Mouse (Mus musculus): ENCODE data around the gene Pidd1. TPM values are rescaled to one million over a fixed set of nuclear protein-coding genes. Genes with fewer than 3 reads are reported as not detected.
"Not testable (repeated sequence)": the region's sequence is repeated elsewhere in the genome, so short reads cannot be mapped to it uniquely, and the experiment has no call there.

The Pidd1 gene
- polyA plus RNA-seq, 1 experiment: 7.1 TPM

DNA sequence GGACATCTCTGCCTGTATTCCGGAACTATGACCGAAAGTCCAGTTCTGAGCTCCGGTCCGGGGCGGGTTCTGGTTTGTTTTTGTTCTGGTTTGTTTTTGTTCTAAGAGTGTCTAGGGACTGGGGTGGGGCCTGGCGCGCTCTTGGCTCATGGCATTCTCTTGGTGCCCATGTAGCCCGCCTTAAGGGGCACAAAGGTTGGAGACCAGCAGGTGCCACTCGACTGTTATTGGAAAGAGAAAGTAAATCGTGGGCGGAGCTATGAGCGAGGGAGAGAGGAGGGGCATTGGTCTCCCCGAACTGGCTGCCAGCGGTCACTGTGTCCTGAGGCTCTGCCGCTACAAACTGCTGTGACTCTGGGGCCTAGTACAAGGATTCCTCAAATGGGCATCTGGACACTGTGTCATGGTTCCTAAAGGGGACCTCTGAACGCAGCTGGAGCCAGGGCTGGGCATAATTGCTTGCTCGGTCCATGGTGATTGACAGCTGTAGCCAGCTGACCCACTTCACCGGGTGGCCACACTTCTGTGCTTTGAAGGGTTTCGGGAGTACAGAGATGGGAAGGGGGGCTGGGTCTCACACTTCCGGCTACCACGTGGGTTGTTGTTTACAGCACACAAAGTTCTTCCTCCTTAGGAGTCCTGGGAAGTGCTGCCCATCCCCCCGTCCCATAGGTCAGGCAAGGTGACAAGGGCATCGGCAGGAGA, 11.9 kb upstream of the Pidd1 start:
- TF ChIP-seq POLR2A (IDR thresholded peaks at IDR 0.05; ENCODE audit: borderline replicate concordance, extremely low read depth, low read depth, low read length) (peak; percentile 62; the same call in 1 of the 2 replicates), CTCF (IDR thresholded peaks at IDR 0.05; ENCODE audit: insufficient read depth, low read length) (no peak)
- Histone ChIP-seq H3K4me3 (replicated peaks; ENCODE audit: extremely low read depth, low read depth, low read length) (peak overlapping the region; percentile 97), H3K4me1 (ENCODE audit: control insufficient read depth, insufficient read depth, low read length) (peaks cover 22% of the 10 kb centered on the region)
- under 1% methylated on average over 23 of the region's 23 CpGs for WGBS
- peak; percentile 83 for DNase-seq

DNA sequence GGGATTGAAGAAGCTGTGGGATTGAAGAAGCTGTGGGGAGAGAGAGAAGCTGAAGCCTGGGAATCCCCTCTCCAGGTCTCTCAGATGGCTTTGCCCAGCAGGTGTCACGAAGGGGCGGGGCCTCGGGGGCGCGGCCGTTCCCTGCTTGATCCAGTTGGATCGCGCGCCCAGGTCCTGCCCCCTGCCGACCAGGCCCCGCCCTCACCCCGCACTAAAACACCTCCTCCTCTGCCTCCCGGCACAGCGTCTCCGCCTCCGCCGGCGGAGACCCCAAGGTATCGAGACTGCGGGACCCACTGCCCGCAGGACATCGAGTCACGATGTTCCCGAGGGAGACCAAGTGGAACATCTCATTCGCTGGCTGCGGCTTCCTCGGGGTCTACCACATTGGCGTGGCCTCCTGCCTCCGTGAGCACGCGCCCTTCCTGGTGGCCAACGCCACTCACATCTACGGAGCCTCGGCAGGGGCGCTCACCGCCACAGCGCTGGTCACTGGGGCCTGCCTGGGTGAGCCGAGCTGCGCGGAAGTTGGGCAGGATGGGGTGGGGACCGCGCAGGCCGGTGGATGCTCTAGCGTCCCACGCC, 11.2 kb upstream of the Pidd1 start, which contains the start of gene Pnpla2:
Pnpla2 (plus strand) TSS at position 232 of the 585 bp plus-strand sequence.
- under 1% methylated on average over 45 of the region's 45 CpGs for WGBS
- DNase-seq: peak; percentile 93
- peak within 1 kb of the TSS; percentile 97 for H3K4me3 ChIP-seq (replicated peaks; ENCODE audit: extremely low read depth, low read depth, low read length)

DNA sequence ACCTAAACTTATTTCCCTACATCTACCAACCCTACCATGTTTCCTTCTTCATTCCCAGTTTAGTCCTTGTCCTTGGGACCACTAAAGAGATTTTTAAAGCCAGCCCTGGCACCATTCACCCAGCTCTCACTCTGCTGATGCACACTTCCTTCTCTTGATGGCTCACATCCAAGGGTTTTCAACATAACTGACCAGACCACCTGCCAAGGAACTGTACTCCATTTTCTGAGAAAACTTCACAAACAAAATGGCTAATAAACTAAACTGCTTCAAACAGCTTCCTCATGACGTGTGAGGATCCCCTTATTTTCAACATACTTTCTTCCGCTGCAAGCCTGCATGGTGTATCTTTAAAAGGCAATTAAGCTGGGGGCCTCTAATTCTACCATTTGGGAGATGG, 9.8 kb upstream of the Pidd1 start:
- Histone ChIP-seq H3K4me3 (replicated peaks; ENCODE audit: extremely low read depth, low read depth, low read length) (no peak overlapping the region), H3K4me1 (ENCODE audit: control insufficient read depth, insufficient read depth, low read length) (peaks cover 12% of the 10 kb centered on the region)
- TF ChIP-seq POLR2A (IDR thresholded peaks at IDR 0.05; ENCODE audit: borderline replicate concordance, extremely low read depth, low read depth, low read length) (no peak), CTCF (IDR thresholded peaks at IDR 0.05; ENCODE audit: insufficient read depth, low read length) (no peak)
- no peak for DNase-seq
- 45% methylated on average over 2 of the region's 2 CpGs for WGBS

More for the DNA sequence above, 11.2 kb upstream of the Pidd1 start, which contains the start of gene Pnpla2:
- no peak for TF ChIP-seq CTCF (IDR thresholded peaks at IDR 0.05; ENCODE audit: insufficient read depth, low read length)
- peak; percentile 99 for TF ChIP-seq POLR2A (IDR thresholded peaks at IDR 0.05; ENCODE audit: borderline replicate concordance, extremely low read depth, low read depth, low read length)
- H3K4me1 ChIP-seq (ENCODE audit: control insufficient read depth, insufficient read depth, low read length): peaks cover 17% of the 10 kb centered on the region

DNA sequence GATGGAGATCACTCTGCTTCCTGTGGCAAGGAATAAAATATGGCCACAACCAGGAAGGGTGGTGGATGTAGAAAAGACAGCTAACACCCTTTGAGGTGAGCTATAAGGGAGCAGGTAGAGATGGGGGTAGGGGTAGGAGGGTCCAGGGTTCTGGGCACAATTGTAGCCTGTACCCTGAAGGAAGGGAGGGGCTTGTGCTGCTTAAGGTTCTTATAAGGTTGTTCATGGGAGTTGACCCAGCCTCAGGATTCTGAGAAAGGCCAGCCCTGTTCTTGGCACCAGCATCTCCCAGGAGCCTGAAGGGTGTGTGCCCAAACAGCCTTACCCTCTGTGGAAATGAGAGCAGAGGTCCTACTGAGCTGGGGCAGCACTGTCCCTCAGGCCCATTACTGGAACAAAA, 8.1 kb upstream of the Pidd1 start:
- TF ChIP-seq CTCF (IDR thresholded peaks at IDR 0.05; ENCODE audit: insufficient read depth, low read length) (no peak), POLR2A (IDR thresholded peaks at IDR 0.05; ENCODE audit: borderline replicate concordance, extremely low read depth, low read depth, low read length) (no peak)

DNA sequence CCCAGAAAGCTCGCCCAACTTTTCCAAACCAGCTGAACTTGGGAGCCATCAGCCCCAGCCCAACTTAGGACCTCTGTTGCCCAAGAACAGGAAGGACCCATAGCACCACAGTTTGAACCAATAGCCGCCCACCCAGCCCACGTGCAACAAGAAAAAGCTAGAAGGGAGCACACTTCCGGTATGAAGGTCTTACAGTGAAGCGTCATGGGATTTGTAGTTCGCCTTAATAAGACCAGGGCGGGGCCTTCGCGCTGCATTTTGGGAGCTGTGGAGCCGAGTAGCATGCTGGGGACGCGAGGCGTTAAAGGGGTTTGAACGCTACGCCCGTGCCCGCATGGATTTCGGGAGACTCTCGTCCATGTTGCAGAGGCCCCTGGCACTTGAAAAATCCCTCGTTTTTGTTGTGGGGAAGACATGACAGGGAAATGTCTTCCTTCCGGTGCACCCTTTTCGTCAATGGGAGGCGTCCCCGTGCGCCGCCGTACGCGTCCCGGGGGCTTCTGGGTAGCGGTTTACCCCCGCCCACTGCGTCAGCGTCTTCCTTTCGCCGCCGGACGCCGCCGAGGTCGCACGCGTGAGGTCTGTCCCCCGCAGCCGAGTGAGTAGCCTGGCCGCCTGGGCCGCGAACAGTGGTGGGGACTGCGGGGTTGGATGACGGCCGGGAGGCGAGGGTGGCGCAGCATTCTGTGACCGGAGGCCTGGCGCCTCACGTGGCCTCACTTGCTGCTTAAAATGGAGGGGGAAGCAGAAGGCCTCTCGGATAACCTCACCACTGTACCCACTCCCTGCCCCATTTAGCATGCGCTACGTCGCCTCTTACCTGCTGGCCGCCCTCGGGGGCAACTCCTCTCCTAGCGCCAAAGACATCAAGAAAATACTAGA, 3.5 kb upstream of the Pidd1 start, which contains the start of gene Rplp2:
Rplp2 (plus strand) TSS at position 261 of the 882 bp plus-strand sequence.
- under 1% methylated on average over 63 of the region's 63 CpGs for WGBS

More for the DNA sequence above, 8.1 kb upstream of the Pidd1 start:
- peaks cover 14% of the 10 kb centered on the region for H3K4me1 ChIP-seq (ENCODE audit: control insufficient read depth, insufficient read depth, low read length)
- no peak overlapping the region for H3K4me3 ChIP-seq (replicated peaks; ENCODE audit: extremely low read depth, low read depth, low read length)
- no peak for DNase-seq

DNA sequence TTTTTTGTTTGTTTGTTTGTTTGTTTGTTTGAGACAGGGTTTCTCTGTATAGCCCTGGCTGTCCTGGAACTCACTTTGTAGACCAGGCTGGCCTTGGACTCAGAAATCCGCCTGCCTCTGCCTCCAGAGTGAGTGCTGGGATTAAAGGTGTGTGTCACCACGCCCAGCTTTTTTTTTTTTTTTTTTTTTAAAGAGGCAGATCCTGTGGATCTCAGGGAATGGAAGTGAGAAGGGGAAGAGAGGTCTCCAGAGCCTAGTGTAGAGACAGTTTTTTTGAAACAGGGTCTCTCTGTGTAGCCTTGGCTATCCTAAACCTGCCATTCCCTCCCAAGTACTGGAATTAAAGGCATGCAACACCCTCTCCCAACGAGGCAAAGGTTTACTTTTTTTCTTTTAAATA, 2.5 kb upstream of the Pidd1 start:
- not testable (repeated sequence) for H3K4me3 ChIP-seq (replicated peaks; ENCODE audit: extremely low read depth, low read depth, low read length); DNase-seq
- whole genome bisulfite sequencing: 67% methylated on average over 3 of the region's 3 CpGs

More for the DNA sequence above, 3.5 kb upstream of the Pidd1 start, which contains the start of gene Rplp2:
- TF ChIP-seq CTCF (IDR thresholded peaks at IDR 0.05; ENCODE audit: insufficient read depth, low read length): no peak
- TF ChIP-seq POLR2A (IDR thresholded peaks at IDR 0.05; ENCODE audit: borderline replicate concordance, extremely low read depth, low read depth, low read length): peak; percentile 90
- Histone ChIP-seq H3K4me3 (replicated peaks; ENCODE audit: extremely low read depth, low read depth, low read length) (peak within 1 kb of the TSS; percentile 98), H3K4me1 (ENCODE audit: control insufficient read depth, insufficient read depth, low read length) (peaks cover 8% of the 10 kb centered on the region; the same call in 1 of the 2 replicates)
- DNase-seq: peak; percentile 95

DNA sequence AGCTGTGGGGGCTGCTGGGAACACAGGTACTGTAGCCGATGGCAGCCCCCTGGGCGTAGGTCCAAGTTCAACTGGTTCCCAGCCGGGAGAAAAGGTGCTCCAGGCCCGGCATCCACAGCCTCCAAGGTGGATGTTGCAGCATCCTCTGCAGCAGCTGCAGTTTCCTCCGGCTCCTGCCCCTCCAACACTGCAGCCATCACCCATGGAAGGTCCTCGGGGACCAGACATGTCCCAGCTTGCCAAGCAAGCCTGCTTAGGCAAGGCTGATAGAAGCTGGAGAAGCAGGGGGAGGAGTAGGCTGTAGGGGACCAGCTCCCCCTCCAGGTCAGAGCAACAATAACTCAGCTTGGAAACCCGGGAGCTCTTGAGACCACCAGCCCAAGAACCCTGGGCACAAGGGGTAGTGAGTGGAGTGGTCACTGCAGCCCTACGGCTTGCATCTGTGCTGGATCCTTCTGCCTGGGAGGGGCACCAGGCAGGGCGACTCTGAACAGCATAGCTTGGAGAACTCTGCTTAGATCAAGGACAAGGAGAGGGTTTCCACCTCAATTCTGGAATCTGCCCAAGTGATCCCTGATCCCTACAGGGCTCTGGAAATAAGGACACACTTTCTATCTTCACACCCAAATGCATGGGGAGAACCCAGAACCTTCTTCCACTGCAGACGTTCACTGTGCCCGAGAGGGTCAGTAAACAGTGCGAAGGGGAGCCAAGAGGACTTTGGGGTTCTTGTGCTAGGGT, 574 bp downstream of the Pidd1 start:
- TF ChIP-seq CTCF (IDR thresholded peaks at IDR 0.05; ENCODE audit: insufficient read depth, low read length) (no peak), POLR2A (IDR thresholded peaks at IDR 0.05; ENCODE audit: borderline replicate concordance, extremely low read depth, low read depth, low read length) (no peak)
- DNase-seq: no peak
- WGBS: 14% methylated on average over 12 of the region's 12 CpGs

More for the DNA sequence above, 2.5 kb upstream of the Pidd1 start:
- not testable (repeated sequence) for H3K4me1 ChIP-seq (ENCODE audit: control insufficient read depth, insufficient read depth, low read length)

DNA sequence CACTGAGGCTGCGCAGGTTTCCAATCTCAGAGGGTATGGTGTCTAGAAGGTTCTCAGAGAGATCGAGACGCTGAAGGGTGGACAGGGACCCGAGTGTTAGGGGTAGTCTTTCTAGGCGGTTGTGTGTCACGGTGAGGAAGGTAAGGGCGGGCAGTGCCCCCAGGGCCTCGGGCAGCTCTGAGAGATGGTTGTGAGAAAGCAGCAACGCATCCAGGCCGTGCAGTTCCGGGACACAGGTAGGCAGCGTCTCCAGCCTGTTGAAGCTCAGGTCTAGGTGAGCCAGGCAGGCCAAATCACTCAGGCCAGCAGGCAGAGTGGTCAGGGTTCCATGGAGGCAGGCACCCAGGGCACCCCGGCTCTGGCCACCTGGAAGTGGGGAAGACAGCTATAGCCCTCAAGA, 1.6 kb downstream of the Pidd1 start:
- no peak for DNase-seq
- Histone ChIP-seq H3K4me3 (replicated peaks; ENCODE audit: extremely low read depth, low read depth, low read length) (no peak overlapping the region), H3K4me1 (ENCODE audit: control insufficient read depth, insufficient read depth, low read length) (peaks cover 8% of the 10 kb centered on the region; the same call in 1 of the 2 replicates)
- TF ChIP-seq POLR2A (IDR thresholded peaks at IDR 0.05; ENCODE audit: borderline replicate concordance, extremely low read depth, low read depth, low read length) (no peak), CTCF (IDR thresholded peaks at IDR 0.05; ENCODE audit: insufficient read depth, low read length) (no peak)
- WGBS: 94% methylated on average over 13 of the region's 13 CpGs

More for the DNA sequence above, 574 bp downstream of the Pidd1 start:
- Histone ChIP-seq H3K4me3 (replicated peaks; ENCODE audit: extremely low read depth, low read depth, low read length) (peak overlapping the region; percentile 52), H3K4me1 (ENCODE audit: control insufficient read depth, insufficient read depth, low read length) (peaks cover 8% of the 10 kb centered on the region; the same call in 1 of the 2 replicates)

Data from lung, adult 2 months (tissue).